Mouse (Mus musculus): ENCODE data around the gene Phkb. TPM values are rescaled to one million over a fixed set of nuclear protein-coding genes. Genes with fewer than 3 reads are reported as not detected.
A peak's percentile ranks its signal among the peaks of the same experiment; 100 is the strongest.
"Not testable (repeated sequence)": the region's sequence is repeated elsewhere in the genome, so short reads cannot be mapped to it uniquely, and the experiment has no call there.

Gene Phkb
- polyA plus RNA-seq, 1 experiment from 2014 or later: 59.9 TPM

DNA sequence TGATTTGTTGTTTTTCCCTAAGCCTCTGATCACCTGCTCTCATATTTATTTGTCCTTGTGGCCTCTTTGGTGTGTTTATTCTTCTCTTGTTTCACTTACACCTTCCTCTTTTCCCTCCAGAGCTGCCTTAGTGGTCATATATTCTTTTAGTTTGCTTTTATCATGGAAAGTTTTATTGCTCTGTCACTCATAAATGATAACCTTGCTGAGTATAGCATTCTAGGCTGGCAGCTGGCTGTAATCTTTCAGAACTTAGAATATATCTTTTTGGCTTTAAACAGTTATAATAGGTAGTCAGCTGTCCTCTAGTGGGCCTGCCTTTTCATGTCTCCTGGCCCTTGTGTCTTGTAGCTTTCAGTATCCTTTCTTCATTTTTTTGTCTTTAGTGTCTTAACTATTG lies 5.1 kb downstream of the Phkb start:
- Histone ChIP-seq H3K9ac (ENCODE audit: low read length) (no peak overlapping the region), H3K27ac (replicated peaks in 1 of 2; ENCODE audit: control insufficient read depth in 1 of 2, insufficient read depth in 1 of 2, low read depth in 2 of 2, low read length in 2 of 2) (no peak overlapping the region), H3K4me3 (ENCODE audit: control insufficient read depth in 1 of 2, insufficient read depth in 1 of 2, low read depth in 1 of 2, low read length in 2 of 2) (no peak overlapping the region), H3K4me2 (ENCODE audit: low read length) (no peak overlapping the region), H3K4me1 (ENCODE audit: control insufficient read depth in 2 of 2, insufficient read depth in 2 of 2, low read length in 2 of 2) (peaks cover 0 to 9% of the 10 kb centered on the region in 2 experiments; a peak in 2 of 4 replicates), H3K27me3 (ENCODE audit: control insufficient read depth, insufficient read depth, low read length) (no peaks in the 10 kb centered on the region), H3K9me3 (ENCODE audit: control insufficient read depth, low read length) (no peaks in the 10 kb centered on the region), H3K36me3 (ENCODE audit: control insufficient read depth, insufficient read depth, low read length) (no peaks in the 10 kb centered on the region)
- ATAC-seq (ENCODE audit: insufficient number of reproducible peaks, insufficient read depth, low FRiP score, low read depth): no peak

- no peaks in the 10 kb centered on the region for H3K4me1 ChIP-seq (ENCODE audit: control insufficient read depth in 2 of 2, insufficient read depth in 2 of 2, low read length in 2 of 2)
- WGBS: 89% methylated on average over 19 of the region's 19 CpGs
- ATAC-seq (ENCODE audit: insufficient number of reproducible peaks, insufficient read depth, low FRiP score, low read depth): no peak
- H3K36me3 ChIP-seq (ENCODE audit: control insufficient read depth, insufficient read depth, low read length): 0 out of 2 replicates have a peak, but pooled peaks cover 6% of the 10 kb centered on the region
- no peak overlapping the region for H3K4me3 ChIP-seq (ENCODE audit: control insufficient read depth in 1 of 2, insufficient read depth in 1 of 2, low read depth in 1 of 2, low read length in 2 of 2)
- no peak overlapping the region for H3K27ac ChIP-seq (replicated peaks in 1 of 2; ENCODE audit: control insufficient read depth in 1 of 2, insufficient read depth in 1 of 2, low read depth in 2 of 2, low read length in 2 of 2)
- H3K27me3 ChIP-seq (ENCODE audit: control insufficient read depth, insufficient read depth, low read length): no peaks in the 10 kb centered on the region
- no peak overlapping the region for H3K9ac ChIP-seq (ENCODE audit: low read length)
- no peak overlapping the region for H3K4me2 ChIP-seq (ENCODE audit: low read length)
- H3K9me3 ChIP-seq (ENCODE audit: control insufficient read depth, low read length): no peaks in the 10 kb centered on the region
These were observed 13.7 kb downstream of the Phkb start for GRCm38 (mm10) chr8:85854220-85855123.

GRCm38 (mm10) chr8:85857227-85857896 lies 16.6 kb downstream of the Phkb start:
- 52% methylated on average over 11 of the region's 11 CpGs for WGBS

GRCm38 (mm10) chr8:85860612-85861011 lies 19.9 kb downstream of the Phkb start:
- no peaks in the 10 kb centered on the region for H3K9me3 ChIP-seq (ENCODE audit: control insufficient read depth, low read length)
- no peaks in the 10 kb centered on the region for H3K27me3 ChIP-seq (ENCODE audit: control insufficient read depth, insufficient read depth, low read length)
- H3K27ac ChIP-seq (replicated peaks in 1 of 2; ENCODE audit: control insufficient read depth in 1 of 2, insufficient read depth in 1 of 2, low read depth in 2 of 2, low read length in 2 of 2): no peak overlapping the region
- no peak for ATAC-seq (ENCODE audit: insufficient number of reproducible peaks, insufficient read depth, low FRiP score, low read depth)
- H3K9ac ChIP-seq (ENCODE audit: low read length): no peak overlapping the region
- H3K4me3 ChIP-seq (ENCODE audit: control insufficient read depth in 1 of 2, insufficient read depth in 1 of 2, low read depth in 1 of 2, low read length in 2 of 2): no peak overlapping the region
- no peaks in the 10 kb centered on the region for H3K36me3 ChIP-seq (ENCODE audit: control insufficient read depth, insufficient read depth, low read length)
- H3K4me2 ChIP-seq (ENCODE audit: low read length): no peak overlapping the region
- WGBS: 78% methylated on average over 5 of the region's 5 CpGs
- H3K4me1 ChIP-seq (ENCODE audit: control insufficient read depth in 2 of 2, insufficient read depth in 2 of 2, low read length in 2 of 2): no peaks in the 10 kb centered on the region

More at GRCm38 (mm10) chr8:85857227-85857896, 16.6 kb downstream of the Phkb start:
- H3K27ac ChIP-seq (replicated peaks in 1 of 2; ENCODE audit: control insufficient read depth in 1 of 2, insufficient read depth in 1 of 2, low read depth in 2 of 2, low read length in 2 of 2); H3K9ac ChIP-seq (ENCODE audit: low read length); H3K36me3 ChIP-seq (ENCODE audit: control insufficient read depth, insufficient read depth, low read length); H3K4me1 ChIP-seq (ENCODE audit: control insufficient read depth in 2 of 2, insufficient read depth in 2 of 2, low read length in 2 of 2); H3K4me3 ChIP-seq (ENCODE audit: control insufficient read depth in 1 of 2, insufficient read depth in 1 of 2, low read depth in 1 of 2, low read length in 2 of 2); ATAC-seq (ENCODE audit: insufficient number of reproducible peaks, insufficient read depth, low FRiP score, low read depth); H3K4me2 ChIP-seq (ENCODE audit: low read length); H3K9me3 ChIP-seq (ENCODE audit: control insufficient read depth, low read length); H3K27me3 ChIP-seq (ENCODE audit: control insufficient read depth, insufficient read depth, low read length): not testable (repeated sequence)

- no peak overlapping the region for H3K9ac ChIP-seq (ENCODE audit: low read length)
These were observed 21.6 kb downstream of the Phkb start for GRCm38 (mm10) chr8:85862381-85862780.

GRCm38 (mm10) chr8:85871660-85872059 lies 30.9 kb downstream of the Phkb start:
- no peak for ATAC-seq (ENCODE audit: insufficient number of reproducible peaks, insufficient read depth, low FRiP score, low read depth)
- Histone ChIP-seq H3K4me2 (ENCODE audit: low read length) (no peak overlapping the region), H3K4me3 (ENCODE audit: control insufficient read depth in 1 of 2, insufficient read depth in 1 of 2, low read depth in 1 of 2, low read length in 2 of 2) (no peak overlapping the region), H3K27ac (replicated peaks in 1 of 2; ENCODE audit: control insufficient read depth in 1 of 2, insufficient read depth in 1 of 2, low read depth in 2 of 2, low read length in 2 of 2) (peak overlapping the region in 1 of 2 experiments; percentile 25; a peak in 2 of 4 replicates), H3K4me1 (ENCODE audit: control insufficient read depth in 2 of 2, insufficient read depth in 2 of 2, low read length in 2 of 2) (no peaks in the 10 kb centered on the region), H3K36me3 (ENCODE audit: control insufficient read depth, insufficient read depth, low read length) (0 out of 2 replicates have a peak, but pooled peaks cover 3% of the 10 kb centered on the region), H3K27me3 (ENCODE audit: control insufficient read depth, insufficient read depth, low read length) (no peaks in the 10 kb centered on the region), H3K9me3 (ENCODE audit: control insufficient read depth, low read length) (no peaks in the 10 kb centered on the region), H3K9ac (ENCODE audit: low read length) (no peak overlapping the region)
- 72% methylated on average over 2 of the region's 2 CpGs for WGBS

More at GRCm38 (mm10) chr8:85862381-85862780, 21.6 kb downstream of the Phkb start:
- H3K9me3 ChIP-seq (ENCODE audit: control insufficient read depth, low read length): no peaks in the 10 kb centered on the region
- no peak overlapping the region for H3K27ac ChIP-seq (replicated peaks in 1 of 2; ENCODE audit: control insufficient read depth in 1 of 2, insufficient read depth in 1 of 2, low read depth in 2 of 2, low read length in 2 of 2)
- no peak overlapping the region for H3K4me2 ChIP-seq (ENCODE audit: low read length)
- 77% methylated on average over 1 of the region's 1 CpGs for WGBS
- no peaks in the 10 kb centered on the region for H3K27me3 ChIP-seq (ENCODE audit: control insufficient read depth, insufficient read depth, low read length)
- H3K36me3 ChIP-seq (ENCODE audit: control insufficient read depth, insufficient read depth, low read length): no peaks in the 10 kb centered on the region
- no peaks in the 10 kb centered on the region for H3K4me1 ChIP-seq (ENCODE audit: control insufficient read depth in 2 of 2, insufficient read depth in 2 of 2, low read length in 2 of 2)
- H3K4me3 ChIP-seq (ENCODE audit: control insufficient read depth in 1 of 2, insufficient read depth in 1 of 2, low read depth in 1 of 2, low read length in 2 of 2): no peak overlapping the region
- ATAC-seq (ENCODE audit: insufficient number of reproducible peaks, insufficient read depth, low FRiP score, low read depth): no peak

- H3K9ac ChIP-seq (ENCODE audit: low read length): no peak overlapping the region
- WGBS: 96% methylated on average over 8 of the region's 8 CpGs
- no peak for ATAC-seq (ENCODE audit: insufficient number of reproducible peaks, insufficient read depth, low FRiP score, low read depth)
- no peaks in the 10 kb centered on the region for H3K27me3 ChIP-seq (ENCODE audit: control insufficient read depth, insufficient read depth, low read length)
- H3K9me3 ChIP-seq (ENCODE audit: control insufficient read depth, low read length): no peaks in the 10 kb centered on the region
- H3K36me3 ChIP-seq (ENCODE audit: control insufficient read depth, insufficient read depth, low read length): peaks cover 29% of the 10 kb centered on the region
- H3K27ac ChIP-seq (replicated peaks in 1 of 2; ENCODE audit: control insufficient read depth in 1 of 2, insufficient read depth in 1 of 2, low read depth in 2 of 2, low read length in 2 of 2): no peak overlapping the region
- no peak overlapping the region for H3K4me3 ChIP-seq (ENCODE audit: control insufficient read depth in 1 of 2, insufficient read depth in 1 of 2, low read depth in 1 of 2, low read length in 2 of 2)
- H3K4me2 ChIP-seq (ENCODE audit: low read length): no peak overlapping the region
- no peaks in the 10 kb centered on the region for H3K4me1 ChIP-seq (ENCODE audit: control insufficient read depth in 2 of 2, insufficient read depth in 2 of 2, low read length in 2 of 2)
These were observed 37.2 kb downstream of the Phkb start for GRCm38 (mm10) chr8:85877976-85878375.

All from heart, embryonic 14.5 days (tissue).